Mouse (Mus musculus) heart, embryonic 16.5 days (tissue): ENCODE measurements at regions not wholly inside any gene's neighbourhood (a gene's known extent, or its start where the extent isn't known, plus 50 kb on each side); places are given as distances from the start of the nearest gene placed in this dataset.

Experiments
- ATAC-seq: fragments of 200-750 bp; cut with Nextera tagmentation; replicated peaks from 2 replicates; pipeline ENCODE4 v1.8.0; 2017; ENCODE audit warnings: moderate number of reproducible peaks; ENCODE audit not compliant: insufficient read depth, low FRiP score; ENCODE audit errors: extremely low read depth
- H3K27ac ChIP-seq: fragments of 300-500 bp; sonication (generic); 2 replicates; pipeline ENCODE4 v1.5.1; 2014; ENCODE audit warnings: mild to moderate bottlenecking, low read length, control low read depth, moderate library complexity
- H3K27me3 ChIP-seq: fragments of 300-500 bp; sonication (generic); 2 replicates; pipeline ENCODE4 v1.6.1; 2014; ENCODE audit warnings: low read length, mixed read lengths; ENCODE audit not compliant: control insufficient read depth, insufficient read depth
- H3K36me3 ChIP-seq: fragments of 300-500 bp; sonication (generic); 2 replicates; pipeline ENCODE4 v1.6.1; 2014; ENCODE audit not compliant: control insufficient read depth, insufficient read depth
- H3K4me1 ChIP-seq: fragments of 300-500 bp; sonication (generic); 2 replicates; pipeline ENCODE4 v1.6.1; 2014; ENCODE audit warnings: low read length, mixed read lengths; ENCODE audit not compliant: control insufficient read depth, insufficient read depth
- H3K4me2 ChIP-seq: fragments of 300-500 bp; sonication (generic); 2 replicates; pipeline ENCODE4 v1.6.1; 2014; ENCODE audit warnings: low read depth, mild to moderate bottlenecking, control low read depth, low read length
- H3K4me3 ChIP-seq: fragments of 300-500 bp; sonication (generic); 2 replicates; pipeline ENCODE4 v1.5.1; 2014; ENCODE audit warnings: mild to moderate bottlenecking, control low read depth, low read length
- H3K9ac ChIP-seq: fragments of 300-500 bp; sonication (generic); 2 replicates; pipeline ENCODE4 v1.6.1; 2014; ENCODE audit warnings: low read length, control low read depth
- H3K9me3 ChIP-seq: fragments of 300-500 bp; sonication (generic); replicated peaks from 2 replicates; pipeline ENCODE4 v1.6.1; 2016; ENCODE audit warnings: low read length; ENCODE audit not compliant: control insufficient read depth
- WGBS: fragments of 180-500 bp; shearing (Covaris S2); extraction: QIAGEN DNeasy Blood & Tissue Kit; methylation state at CpG from one replicate; pipeline ENCODE4 v1.1.7; 2014; 5-methylcytosine and 5-hydroxymethylcytosine counted together

- WGBS = 75% methylated on average over 1 of the region's 1 CpGs
- no peak for ATAC-seq
- Histone ChIP-seq H3K9me3 (no peaks in the 10 kb centered on the region), H3K4me1 (no peaks in the 10 kb centered on the region), H3K27ac (no peak overlapping the region), H3K9ac (no peak overlapping the region), H3K36me3 (no peaks in the 10 kb centered on the region), H3K4me3 (no peak overlapping the region), H3K4me2 (no peak overlapping the region), H3K27me3 (no peaks in the 10 kb centered on the region)
Measured at GRCm38 (mm10) chr6:52471384-52471957, 158.2 kb downstream of the Evx1 start.

GRCm38 (mm10) chr6:52472008-52472407 is 158.7 kb downstream of the Evx1 start:
- Histone ChIP-seq H3K4me2 (no peak overlapping the region), H3K4me1 (no peaks in the 10 kb centered on the region; the same call in 1 of the 2 replicates), H3K4me3 (no peak overlapping the region)

GRCm38 (mm10) chr6:52473042-52473589 is 159.8 kb downstream of the Evx1 start:
- WGBS = 77% methylated on average over 12 of the region's 12 CpGs
- H3K36me3 ChIP-seq = no peaks in the 10 kb centered on the region
- no peak overlapping the region for H3K4me3 ChIP-seq
- H3K4me1 ChIP-seq = no peaks in the 10 kb centered on the region; the same call in 1 of the 2 replicates
- H3K4me2 ChIP-seq = no peak overlapping the region
- no peak overlapping the region for H3K9ac ChIP-seq
- no peak overlapping the region for H3K27ac ChIP-seq
- ATAC-seq = no peak
- H3K27me3 ChIP-seq = no peaks in the 10 kb centered on the region
- no peaks in the 10 kb centered on the region for H3K9me3 ChIP-seq

More at GRCm38 (mm10) chr6:52472008-52472407, 158.7 kb downstream of the Evx1 start:
- no peaks in the 10 kb centered on the region for H3K27me3 ChIP-seq
- 84% methylated on average over 4 of the region's 4 CpGs for WGBS
- no peaks in the 10 kb centered on the region for H3K9me3 ChIP-seq
- ATAC-seq = no peak
- H3K36me3 ChIP-seq = no peaks in the 10 kb centered on the region
- H3K9ac ChIP-seq = no peak overlapping the region
- no peak overlapping the region for H3K27ac ChIP-seq

- Histone ChIP-seq H3K9ac (no peak overlapping the region), H3K4me1 (peaks cover under 1% of the 10 kb centered on the region; the same call in 1 of the 2 replicates), H3K27me3 (no peaks in the 10 kb centered on the region), H3K4me2 (peak overlapping the region; percentile 17), H3K36me3 (no peaks in the 10 kb centered on the region), H3K9me3 (no peaks in the 10 kb centered on the region), H3K27ac (no peak overlapping the region), H3K4me3 (no peak overlapping the region)
- ATAC-seq = no peak
- WGBS = 40% methylated on average over 11 of the region's 11 CpGs
Measured at GRCm38 (mm10) chr6:52473924-52474323, 160.6 kb downstream of the Evx1 start.

- ATAC-seq = no peak
- H3K27ac ChIP-seq = no peak overlapping the region
- H3K4me3 ChIP-seq = no peak overlapping the region
- no peaks in the 10 kb centered on the region for H3K36me3 ChIP-seq
- no peaks in the 10 kb centered on the region for H3K27me3 ChIP-seq
- no peak overlapping the region for H3K9ac ChIP-seq
- no peaks in the 10 kb centered on the region for H3K9me3 ChIP-seq
- no peak overlapping the region for H3K4me2 ChIP-seq
- H3K4me1 ChIP-seq = peaks cover 3% of the 10 kb centered on the region; the same call in 1 of the 2 replicates
- WGBS = 89% methylated on average over 8 of the region's 8 CpGs
Measured at GRCm38 (mm10) chr6:52475676-52476075, 162.4 kb downstream of the Evx1 start.

- no peaks in the 10 kb centered on the region for H3K27me3 ChIP-seq
- no peak for ATAC-seq
- H3K27ac ChIP-seq = no peak overlapping the region
- peaks cover 3% of the 10 kb centered on the region; the same call in 1 of the 2 replicates for H3K4me1 ChIP-seq
- no peak overlapping the region for H3K9ac ChIP-seq
- H3K4me3 ChIP-seq = no peak overlapping the region
- H3K36me3 ChIP-seq = no peaks in the 10 kb centered on the region
- no peaks in the 10 kb centered on the region for H3K9me3 ChIP-seq
- H3K4me2 ChIP-seq = no peak overlapping the region
- 43% methylated on average over 7 of the region's 7 CpGs for WGBS
Measured at GRCm38 (mm10) chr6:52476907-52477306, 163.3 kb downstream of the Hibadh start.

- Histone ChIP-seq H3K4me2 (no peak overlapping the region), H3K4me3 (no peak overlapping the region), H3K36me3 (no peaks in the 10 kb centered on the region), H3K27ac (no peak overlapping the region), H3K9me3 (no peaks in the 10 kb centered on the region), H3K4me1 (peaks cover 3% of the 10 kb centered on the region; the same call in 1 of the 2 replicates), H3K9ac (no peak overlapping the region), H3K27me3 (no peaks in the 10 kb centered on the region)
- 67% methylated on average over 7 of the region's 7 CpGs for WGBS
- ATAC-seq = 0 out of 2 replicates have a peak, but pooled peaks have one; percentile 28
Measured at GRCm38 (mm10) chr6:52477380-52477779, 162.8 kb downstream of the Hibadh start.

- H3K9ac ChIP-seq = no peak overlapping the region
- ATAC-seq = no peak
- 74% methylated on average over 2 of the region's 2 CpGs for whole genome bisulfite sequencing
- no peaks in the 10 kb centered on the region for H3K9me3 ChIP-seq
- H3K27ac ChIP-seq = no peak overlapping the region; the same call in 1 of the 2 replicates
- H3K4me1 ChIP-seq = peaks cover 3% of the 10 kb centered on the region; the same call in 1 of the 2 replicates
- H3K36me3 ChIP-seq = no peaks in the 10 kb centered on the region
- H3K4me3 ChIP-seq = no peak overlapping the region
- no peak overlapping the region for H3K4me2 ChIP-seq
- H3K27me3 ChIP-seq = no peaks in the 10 kb centered on the region
Measured at GRCm38 (mm10) chr6:52478624-52479023, 161.6 kb downstream of the Hibadh start.

- H3K4me2 ChIP-seq = peak overlapping the region; percentile 23; the same call in 1 of the 2 replicates
- WGBS = 47% methylated on average over 12 of the region's 12 CpGs
- H3K9ac ChIP-seq = no peak overlapping the region
- ATAC-seq = no peak
- H3K4me3 ChIP-seq = no peak overlapping the region
- H3K27ac ChIP-seq = no peak overlapping the region; the same call in 1 of the 2 replicates
- H3K36me3 ChIP-seq = no peaks in the 10 kb centered on the region
- H3K27me3 ChIP-seq = no peaks in the 10 kb centered on the region
- peaks cover 3% of the 10 kb centered on the region; the same call in 1 of the 2 replicates for H3K4me1 ChIP-seq
- no peaks in the 10 kb centered on the region for H3K9me3 ChIP-seq
Measured at GRCm38 (mm10) chr6:52479200-52479599, 161.0 kb downstream of the Hibadh start.
